Mouse (Mus musculus) left cerebral cortex, postnatal 4 days (tissue): Measurements from ENCODE around the gene Mrpl11. TPM values are rescaled to one million over a fixed set of nuclear protein-coding genes. Genes with fewer than 3 reads are reported as not detected.
"Not testable (repeated sequence)": the region's sequence is repeated elsewhere in the genome, so short reads cannot be mapped to it uniquely, and the experiment has no call there.

Experiments
- DNase-seq: peaks from one replicate; pipeline ENCODE4 v3.0.0-alpha.2; 2022
- intact Hi-C: fragments of 180-260 bp; cut with DNase I; formaldehyde crosslinking; loops from one replicate; pipeline ENCODE4 v1.15.1; 2025
- total RNA-seq, 2 experiments: library from RNA; stranded (reverse); gene quantifications; 2 replicates each; pipeline ENCODE4 v1.2.3; 2021

Gene Mrpl11
- total RNA-seq, 2 experiments from 2014 or later = 68.5 to 73.6 TPM

DNA sequence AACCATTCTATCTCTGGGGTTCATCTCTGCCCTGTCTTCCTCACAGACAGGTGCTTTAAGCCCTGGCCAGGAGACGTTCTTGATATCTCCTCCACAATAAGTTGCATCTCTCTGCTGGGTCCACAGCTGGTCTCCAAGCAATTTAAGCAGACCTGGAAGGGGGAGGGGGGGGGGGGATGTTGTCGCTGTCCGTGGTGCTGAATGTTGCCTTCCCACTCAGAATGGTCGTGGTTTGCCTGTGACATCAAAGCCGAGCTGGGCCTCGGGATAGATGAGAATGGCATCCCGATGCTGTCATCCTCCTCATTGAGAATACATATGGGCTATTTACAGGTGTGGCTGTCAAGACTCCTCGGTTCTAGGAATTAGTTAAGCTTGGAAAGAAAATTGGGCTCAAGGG, 30.4 kb downstream of the Mrpl11 start:
- intact Hi-C loops = no loop called here
- DNase-seq = no peak

DNA sequence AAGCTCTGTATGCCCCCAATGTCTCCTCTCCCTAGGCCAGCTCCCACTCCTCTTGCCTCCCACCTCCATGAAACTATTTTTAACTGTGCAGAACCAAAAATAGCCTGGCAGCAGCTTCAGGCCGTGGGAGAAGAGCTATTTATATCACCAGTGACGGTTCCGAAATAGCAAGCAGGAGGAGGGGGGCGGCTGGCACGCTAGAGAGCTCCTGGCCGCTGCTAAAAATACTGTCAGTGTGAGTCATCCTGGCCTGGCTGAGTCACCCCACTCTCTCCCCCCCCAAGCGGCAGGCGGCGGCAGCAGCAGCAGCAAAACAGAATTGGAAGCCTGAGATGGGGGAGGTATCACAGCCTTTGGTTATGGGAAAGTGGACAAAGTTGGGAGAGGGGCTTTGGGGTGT, 31.0 kb downstream of the Mrpl11 start:
- intact Hi-C loops = no loop called here
- DNase-seq = peak; percentile 69

DNA sequence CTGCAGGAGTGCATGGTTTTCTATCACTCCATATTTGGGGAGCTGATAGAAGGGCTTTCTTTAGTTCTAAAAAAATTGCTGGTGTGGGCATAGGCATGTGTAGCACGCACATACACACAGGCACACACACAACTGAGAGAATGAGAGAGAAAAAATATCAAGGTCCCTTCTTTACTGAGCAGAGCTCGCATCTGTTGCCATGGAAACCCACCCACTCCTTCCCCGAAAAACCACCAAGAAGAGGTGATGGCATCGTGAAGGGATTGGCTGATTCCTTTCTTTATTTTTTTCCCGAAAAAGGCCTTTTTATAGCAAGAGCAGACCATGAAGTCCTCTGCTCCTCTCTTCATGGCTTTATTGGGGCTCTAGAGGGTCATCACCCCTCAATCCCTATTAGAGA, 32.1 kb downstream of the Mrpl11 start:
- intact Hi-C loops = no loop called here
- no peak for DNase-seq

GRCm38 (mm10) chr19:4999445-5000140, 37.6 kb downstream of the Mrpl11 start:
- intact Hi-C loops = no loop called here
- DNase-seq = no peak

- intact Hi-C loops = loop anchor here (1.0 kb wide), 1 partner anchor 21 kb away; no protein-coding TSS in a partner anchor
- DNase-seq = peak; percentile 89
Observed at GRCm38 (mm10) chr19:5001666-5002406, 39.9 kb downstream of the Mrpl11 start.

- intact Hi-C loops, DNase-seq: not testable (repeated sequence)
Observed at GRCm38 (mm10) chr19:5003644-5004043, 41.7 kb downstream of the Mrpl11 start.

- DNase-seq = no peak
- intact Hi-C loops = no loop called here
Observed at GRCm38 (mm10) chr19:5004925-5005324, 43.0 kb downstream of the Mrpl11 start.

DNA sequence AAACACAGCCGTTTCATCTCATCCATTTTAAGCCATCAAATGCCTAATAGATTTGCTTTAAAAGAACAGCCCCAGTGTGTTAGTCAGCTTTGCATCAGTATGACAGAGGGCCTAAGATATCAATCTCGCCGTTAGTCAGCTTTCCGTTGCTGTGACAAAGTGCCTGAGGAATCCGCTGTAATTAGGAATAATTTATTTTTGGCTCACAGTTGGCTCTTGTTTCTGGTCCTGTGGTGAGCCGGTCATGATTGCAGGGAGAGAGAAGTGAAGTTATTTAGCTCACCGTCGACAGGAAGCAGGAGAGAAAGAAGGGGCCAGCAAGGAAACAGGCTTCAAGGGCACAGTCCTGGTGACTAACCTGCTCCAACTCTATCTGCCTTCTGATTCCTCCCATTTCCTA, 51.2 kb downstream of the Mrpl11 start:
- intact Hi-C loops = no loop called here
- no peak for DNase-seq

DNA sequence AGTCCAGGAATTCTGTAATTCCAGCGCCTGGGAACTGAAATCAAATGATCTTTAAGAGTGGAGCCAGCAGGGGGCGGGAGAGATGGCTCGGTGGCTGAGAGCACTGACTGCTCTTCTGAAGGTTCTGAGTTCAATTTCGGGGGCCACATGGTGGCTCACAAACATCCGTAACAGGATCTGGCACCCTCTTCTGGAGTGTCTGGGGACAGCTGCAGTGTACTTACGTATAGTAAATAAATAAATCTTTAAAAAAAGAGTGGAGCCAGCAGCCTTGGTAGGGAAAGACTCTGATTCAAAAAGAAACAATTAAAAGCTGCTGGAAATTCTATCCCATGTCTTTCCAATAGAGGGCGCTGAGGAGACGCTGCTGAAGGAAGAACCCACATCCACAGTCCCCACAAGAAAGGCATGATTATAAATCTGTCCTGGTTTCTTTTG, 53.0 kb downstream of the Mrpl11 start:
- intact Hi-C loops = no loop called here
- peak; percentile 22 for DNase-seq

- DNase-seq = no peak
- intact Hi-C loops = no loop called here
Observed at GRCm38 (mm10) chr19:5016221-5016742, 54.3 kb downstream of the Mrpl11 start.

Other genes with a start within 250 kb of the Mrpl11 start
- 10 to 100 TPM; 32.5 to 35.2 TPM for gene Rbm4b, start 205.7 kb upstream of the Mrpl11 start, total RNA-seq
- gene Rbm4, start 168.2 kb upstream of the Mrpl11 start, total RNA-seq = 10 to 100 TPM; 76.1 to 80.4 TPM
- 10 to 100 TPM; 18.2 to 37.9 TPM for gene Gm21992, start 150.5 kb upstream of the Mrpl11 start, total RNA-seq
- 10 to 100 TPM; 65.9 to 73.9 TPM for gene Rbm14, start 150.5 kb upstream of the Mrpl11 start, total RNA-seq
- gene Ccs, start 122.8 kb upstream of the Mrpl11 start, total RNA-seq = 10 to 100 TPM; 38.1 to 41.0 TPM
- gene Ccdc87, start 122.8 kb upstream of the Mrpl11 start, total RNA-seq = 1 to 10 TPM; 1.7 to 2.0 TPM
- gene Ctsf, start 107.0 kb upstream of the Mrpl11 start, total RNA-seq = 10 to 100 TPM; 66.9 to 70.3 TPM
- 1 to 10 TPM; 2.5 to 3.4 TPM for gene Actn3, start 84.2 kb upstream of the Mrpl11 start, total RNA-seq
- 10 to 100 TPM; 17.7 to 21.0 TPM for gene Zdhhc24, start 83.5 kb upstream of the Mrpl11 start, total RNA-seq
- gene Bbs1, start 55.5 kb upstream of the Mrpl11 start, total RNA-seq = 10 to 100 TPM; 27.4 to 35.8 TPM
- 10 to 100 TPM; 72.5 to 80.8 TPM for gene Dpp3, start 33.9 kb upstream of the Mrpl11 start, total RNA-seq
- 10 to 100 TPM; 19.5 to 20.1 TPM for gene Peli3, start 19.0 kb upstream of the Mrpl11 start, total RNA-seq
- 1 to 10 TPM; 5.5 to 6.8 TPM for gene Npas4, start 28.2 kb downstream of the Mrpl11 start, total RNA-seq
- 10 to 100 TPM; 29.5 to 32.1 TPM for gene Slc29a2, start 61.7 kb downstream of the Mrpl11 start, total RNA-seq
- gene B4gat1, start 76.7 kb downstream of the Mrpl11 start, total RNA-seq = 10 to 100 TPM; 64.1 to 76.4 TPM
- 1 to 10 TPM; 5.3 to 5.5 TPM for gene AC124502.3, start 76.7 kb downstream of the Mrpl11 start, total RNA-seq
- 10 to 100 TPM; 14.5 to 15.5 TPM for gene Brms1, start 79.2 kb downstream of the Mrpl11 start, total RNA-seq
- gene Rin1, start 88.3 kb downstream of the Mrpl11 start, total RNA-seq = 1 to 10 TPM; 3.9 to 7.1 TPM
- 10 to 100 TPM; 14.2 TPM for gene Cd248, start 105.9 kb downstream of the Mrpl11 start, total RNA-seq
- gene Tmem151a, start 123.4 kb downstream of the Mrpl11 start, total RNA-seq = 10 to 100 TPM; 47.7 to 55.3 TPM
- 10 to 100 TPM; 22.0 to 24.4 TPM for gene Yif1a, start 126.4 kb downstream of the Mrpl11 start, total RNA-seq
- 100 to 1,000 TPM; 393 to 412 TPM for gene Cnih2, start 136.4 kb downstream of the Mrpl11 start, total RNA-seq
- 100 to 1,000 TPM; 137 to 148 TPM for gene Rab1b, start 144.9 kb downstream of the Mrpl11 start, total RNA-seq
- 100 to 1,000 TPM; 155 to 159 TPM for gene Klc2, start 156.4 kb downstream of the Mrpl11 start, total RNA-seq